In genomic region chr6:37038444-37038843, GRCm38 (mm10) we compare ENCODE assay signal across 8 mouse cellular contexts.
DNase-seq lines count a peak whose midpoint lies in the region; ATAC-seq and TF ChIP-seq lines count a peak whose summit lies in the region.

No protein-coding gene starts in this region.

- intact Hi-C loops in left cerebral cortex, postnatal 4 days (cut with DNase I) = loop anchor here (5.0 kb wide), 1 partner anchor 346 kb away; no protein-coding TSS in a partner anchor

- H3K27ac ChIP-seq in heart, embryonic 14.5 days (replicated peaks in 1 of 2; ENCODE audit: control insufficient read depth in 1 of 2, insufficient read depth in 1 of 2, low read depth in 2 of 2, low read length in 2 of 2) = no peak overlapping the region
- no peak overlapping the region for H3K27ac ChIP-seq in forebrain, embryonic 15.5 days (replicated peaks)

- no peaks in the 10 kb centered on the region for H3K27me3 ChIP-seq in heart, embryonic 14.5 days (ENCODE audit: control insufficient read depth, insufficient read depth, low read length)
- H3K27me3 ChIP-seq in forebrain, embryonic 15.5 days = no peaks in the 10 kb centered on the region

- TF ChIP-seq CTCF in brain, embryonic 14.5 days (IDR thresholded peaks at IDR 0.05; ENCODE audit: borderline replicate concordance, extremely low read depth, insufficient read depth, insufficient read length) = peak; percentile 53; the same call in 1 of the 2 replicates

- TF ChIP-seq POLR2A in brain, embryonic 14.5 days (IDR thresholded peaks at IDR 0.05; ENCODE audit: borderline replicate concordance, extremely low read depth, insufficient read depth, insufficient read length, poor library complexity, severe bottlenecking) = no peak

- no peak for DNase-seq in heart, adult 8-10 months (ENCODE audit: low spot score)
- DNase-seq in brain, embryonic 14.5 days (ENCODE audit: low read depth) = peak; percentile 84
- peak; percentile 84 for DNase-seq in left cerebral cortex, postnatal 4 days
- no peak for DNase-seq in thymus, postnatal 0 days (ENCODE audit: low spot score)

- H3K4me2 ChIP-seq in heart, embryonic 14.5 days (ENCODE audit: low read length) = no peak overlapping the region
- no peak overlapping the region for H3K4me2 ChIP-seq in forebrain, embryonic 15.5 days (replicated peaks)

- H3K4me1 ChIP-seq in heart, embryonic 14.5 days (ENCODE audit: control insufficient read depth in 2 of 2, insufficient read depth in 2 of 2, low read length in 2 of 2) = peaks cover 11 to 21% of the 10 kb centered on the region in 2 experiments
- H3K4me1 ChIP-seq in forebrain, embryonic 15.5 days = peaks cover 8% of the 10 kb centered on the region

- H3K36me3 ChIP-seq in heart, embryonic 14.5 days (ENCODE audit: control insufficient read depth, insufficient read depth, low read length) = no peaks in the 10 kb centered on the region
- no peaks in the 10 kb centered on the region for H3K36me3 ChIP-seq in forebrain, embryonic 15.5 days

- no peak overlapping the region for H3K4me3 ChIP-seq in heart, embryonic 14.5 days (ENCODE audit: control insufficient read depth in 1 of 2, insufficient read depth in 1 of 2, low read depth in 1 of 2, low read length in 2 of 2)
- H3K4me3 ChIP-seq in forebrain, embryonic 15.5 days = no peak overlapping the region

- no peak overlapping the region for H3K9ac ChIP-seq in heart, embryonic 14.5 days (ENCODE audit: low read length)
- no peak overlapping the region for H3K9ac ChIP-seq in forebrain, embryonic 15.5 days (replicated peaks)

- ATAC-seq in heart, embryonic 14.5 days (ENCODE audit: insufficient number of reproducible peaks, insufficient read depth, low FRiP score, low read depth) = peak; percentile 52; the same call in 1 of the 2 replicates
- ATAC-seq in forebrain, embryonic 15.5 days (replicated peaks) = peak; percentile 79
- ATAC-seq in inflammation-experienced regulatory T-cells, adult 6 months = no peak
- no peak for ATAC-seq in megakaryocyte, adult 5-6 weeks (ENCODE audit: poor library complexity, severe bottlenecking)

- no peaks in the 10 kb centered on the region for H3K9me3 ChIP-seq in heart, embryonic 14.5 days (ENCODE audit: control insufficient read depth, low read length)
- H3K9me3 ChIP-seq in forebrain, embryonic 15.5 days = no peaks in the 10 kb centered on the region

- 19% methylated on average over 8 of the region's 8 CpGs for WGBS in heart, embryonic 14.5 days
- WGBS in forebrain, embryonic 15.5 days = 35% methylated on average over 8 of the region's 8 CpGs

Comparison
In these comparisons a context has a peak if more than half of its experiments do, and no peak if none do; other contexts are left out.
1. ATAC-seq: peak in heart, embryonic 14.5 days (single experiment) and forebrain, embryonic 15.5 days (single experiment); none in inflammation-experienced regulatory T-cells, adult 6 months (single experiment) and megakaryocyte, adult 5-6 weeks (single experiment).
2. DNase-seq: peak in brain, embryonic 14.5 days (single experiment) and left cerebral cortex, postnatal 4 days (single experiment); none in heart, adult 8-10 months (single experiment) and thymus, postnatal 0 days (single experiment).